Mouse (Mus musculus) limb, embryonic 13.5 days (tissue): ENCODE measurements at regions not wholly inside any gene's neighbourhood (a gene's known extent, or its start where the extent isn't known, plus 50 kb on each side); places are given as distances from the start of the nearest gene placed in this dataset.

ENCODE experiments used
- ATAC-seq: fragments of 200-750 bp; cut with Nextera tagmentation; 2 replicates; pipeline ENCODE4 v1.8.0; 2017; ENCODE audit warnings: low read depth, moderate number of reproducible peaks, moderate TSS enrichment; ENCODE audit not compliant: low FRiP score
- H3K27ac ChIP-seq: fragments of 300-500 bp; sonication (generic); 2 replicates; pipeline ENCODE4 v1.5.1; 2015; ENCODE audit warnings: inconsistent platforms, mild to moderate bottlenecking, moderate library complexity
- H3K27me3 ChIP-seq: fragments of 300-500 bp; sonication (generic); 2 replicates; pipeline ENCODE4 v1.6.1; 2015; ENCODE audit warnings: mild to moderate bottlenecking, inconsistent platforms
- H3K36me3 ChIP-seq: fragments of 300-500 bp; sonication (generic); 2 replicates; pipeline ENCODE4 v1.6.1; 2015; ENCODE audit warnings: inconsistent platforms, mild to moderate bottlenecking, moderate library complexity
- H3K4me1 ChIP-seq: fragments of 300-500 bp; sonication (generic); 2 replicates; pipeline ENCODE4 v1.6.1; 2015; ENCODE audit warnings: inconsistent platforms
- H3K4me2 ChIP-seq: fragments of 300-500 bp; sonication (generic); replicated peaks from 2 replicates; pipeline ENCODE4 v1.6.1; 2015; ENCODE audit warnings: inconsistent platforms, mild to moderate bottlenecking, moderate library complexity
- H3K4me3 ChIP-seq: fragments of 300-500 bp; sonication (generic); 2 replicates; pipeline ENCODE4 v1.5.1; 2015; ENCODE audit warnings: moderate library complexity, mild to moderate bottlenecking, inconsistent platforms
- H3K9ac ChIP-seq: fragments of 300-500 bp; sonication (generic); 2 replicates; pipeline ENCODE4 v1.6.1; 2015; ENCODE audit warnings: mild to moderate bottlenecking, inconsistent platforms
- H3K9me3 ChIP-seq: fragments of 300-500 bp; sonication (generic); 2 replicates; pipeline ENCODE4 v1.6.1; 2016; ENCODE audit warnings: inconsistent platforms
- WGBS: fragments of 180-500 bp; shearing (Covaris S2); methylation state at CpG from one replicate; pipeline ENCODE4 v1.1.7; 2015; 5-methylcytosine and 5-hydroxymethylcytosine counted together

DNA sequence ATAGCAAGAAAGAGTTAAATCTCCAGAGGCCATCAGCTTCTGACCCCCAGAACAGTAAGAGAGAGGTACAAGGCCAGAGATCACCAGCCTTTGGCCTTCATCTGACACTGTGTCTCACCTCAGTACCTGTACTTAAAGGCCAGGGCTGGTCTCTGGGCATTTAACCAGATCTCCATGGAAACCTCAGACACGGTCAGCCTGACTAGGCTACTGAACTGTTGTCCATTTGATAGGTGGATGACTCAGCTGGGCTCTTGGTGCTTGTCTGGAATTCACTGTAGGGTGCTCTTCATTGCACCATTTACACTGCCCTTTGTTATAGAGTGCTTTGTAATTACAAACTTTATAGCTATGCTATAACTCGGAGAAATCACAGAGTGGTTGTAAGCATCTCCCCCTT is 335.1 kb upstream of the Camk1g start:
- H3K27ac ChIP-seq = no peak overlapping the region
- 34% methylated on average over 2 of the region's 2 CpGs for WGBS
- no peak overlapping the region for H3K4me3 ChIP-seq
- no peak overlapping the region for H3K9ac ChIP-seq
- H3K4me2 ChIP-seq = no peak overlapping the region
- H3K27me3 ChIP-seq = no peaks in the 10 kb centered on the region
- no peak for ATAC-seq
- H3K36me3 ChIP-seq = no peaks in the 10 kb centered on the region
- H3K9me3 ChIP-seq = no peaks in the 10 kb centered on the region
- peaks cover 4% of the 10 kb centered on the region; the same call in 1 of the 2 replicates for H3K4me1 ChIP-seq

DNA sequence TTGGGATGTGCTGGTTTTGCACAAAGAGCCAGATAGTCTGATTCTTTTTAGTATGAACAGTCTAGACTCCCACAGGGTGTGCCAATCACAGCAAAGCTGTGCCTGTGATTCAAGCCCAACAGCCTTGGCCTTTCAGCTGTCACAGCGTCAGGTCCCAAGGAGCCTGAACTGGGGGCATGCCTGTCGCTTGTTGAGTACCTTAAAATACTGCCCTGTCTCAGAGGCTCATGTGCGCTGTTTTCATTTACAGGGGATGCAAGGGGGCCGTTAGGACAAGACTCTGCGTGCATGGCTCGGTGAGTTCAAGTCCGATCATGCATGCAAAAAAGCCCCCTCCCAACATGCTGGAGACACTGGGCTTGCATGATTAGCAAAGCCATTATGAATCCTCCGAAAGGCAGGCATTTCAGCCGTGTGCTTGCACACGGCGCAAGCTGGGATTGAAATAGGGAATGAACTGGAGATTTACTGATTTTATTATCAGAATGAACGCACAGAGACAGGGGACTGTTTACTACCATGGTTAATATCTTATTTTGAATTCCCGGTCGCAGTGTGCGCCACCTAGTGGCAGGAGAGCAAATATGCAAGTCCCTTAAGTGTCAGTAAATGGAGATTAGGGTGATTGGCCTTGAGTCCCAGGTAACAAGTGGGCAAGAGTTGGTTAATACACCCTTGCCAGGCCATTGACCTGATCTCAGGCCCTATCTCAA is 332.8 kb upstream of the Camk1g start:
- 32% methylated on average over 15 of the region's 15 CpGs for WGBS
- no peak for ATAC-seq
- H3K4me3 ChIP-seq = no peak overlapping the region
- H3K9ac ChIP-seq = no peak overlapping the region
- H3K36me3 ChIP-seq = no peaks in the 10 kb centered on the region
- H3K9me3 ChIP-seq = no peaks in the 10 kb centered on the region
- H3K27ac ChIP-seq = no peak overlapping the region
- H3K27me3 ChIP-seq = no peaks in the 10 kb centered on the region; the same call in 1 of the 2 replicates
- H3K4me1 ChIP-seq = peaks cover 4% of the 10 kb centered on the region; the same call in 1 of the 2 replicates
- peak overlapping the region; percentile 49 for H3K4me2 ChIP-seq

DNA sequence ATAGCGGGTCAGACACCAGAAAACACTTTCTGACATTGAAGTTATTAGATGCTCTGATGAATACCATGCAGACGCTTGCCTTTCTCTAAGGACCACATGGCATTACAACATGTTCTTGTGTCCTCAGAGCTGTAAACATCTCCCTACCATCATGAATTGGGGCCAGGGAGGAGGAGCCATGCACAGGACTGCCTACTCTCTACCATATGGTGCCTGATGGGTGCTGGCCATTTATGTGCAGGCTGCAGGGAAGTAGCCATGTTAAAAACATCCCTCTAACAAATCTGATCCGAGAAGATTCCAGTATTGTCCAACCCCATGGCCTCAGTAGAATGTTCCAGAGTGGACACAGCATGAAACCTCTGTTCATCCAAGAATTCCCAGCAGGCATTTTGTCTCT is 330.1 kb upstream of the Camk1g start:
- H3K4me1 ChIP-seq = peaks cover 4% of the 10 kb centered on the region; the same call in 1 of the 2 replicates
- H3K27me3 ChIP-seq = no peaks in the 10 kb centered on the region; the same call in 1 of the 2 replicates
- H3K4me2 ChIP-seq = no peak overlapping the region
- no peak for ATAC-seq
- H3K27ac ChIP-seq = no peak overlapping the region
- H3K9me3 ChIP-seq = no peaks in the 10 kb centered on the region
- WGBS = 74% methylated on average over 3 of the region's 3 CpGs
- no peaks in the 10 kb centered on the region for H3K36me3 ChIP-seq
- no peak overlapping the region for H3K9ac ChIP-seq
- no peak overlapping the region for H3K4me3 ChIP-seq

DNA sequence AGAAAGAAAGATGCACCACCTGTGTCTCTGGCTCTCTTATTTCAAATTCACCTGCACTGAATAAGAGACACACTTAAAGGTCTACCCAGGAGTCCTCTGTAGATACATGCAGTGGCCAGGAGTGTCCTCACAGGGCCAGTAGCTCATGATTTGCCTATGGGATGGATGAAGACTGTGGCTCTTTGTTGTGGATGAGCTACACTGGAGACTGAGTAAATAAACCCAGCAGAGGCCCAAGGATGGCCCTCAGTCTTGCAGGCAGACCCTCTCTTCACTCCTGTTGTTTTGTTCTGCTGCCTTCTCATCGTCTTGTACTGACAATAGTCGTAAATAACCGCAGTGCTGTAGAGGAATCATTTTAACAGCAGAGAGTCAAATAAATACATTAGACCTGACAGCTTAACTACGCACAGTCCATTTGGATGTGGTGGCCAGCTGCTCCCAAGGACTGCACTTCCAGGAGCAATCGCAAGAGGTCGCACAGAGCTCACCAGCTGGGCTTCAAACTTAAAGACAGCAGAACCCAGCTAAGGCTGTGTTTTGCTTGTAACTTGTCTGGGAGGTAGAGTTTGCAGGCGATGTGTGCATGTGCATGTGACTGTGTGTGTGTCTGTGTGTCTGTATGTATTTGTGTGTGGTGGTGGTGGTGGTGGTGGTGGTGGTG is 328.6 kb upstream of the Camk1g start:
- no peaks in the 10 kb centered on the region for H3K36me3 ChIP-seq
- 8% methylated on average over 7 of the region's 7 CpGs for WGBS
- H3K9me3 ChIP-seq = no peaks in the 10 kb centered on the region
- H3K9ac ChIP-seq = no peak overlapping the region
- H3K4me1 ChIP-seq = peaks cover 4% of the 10 kb centered on the region; the same call in 1 of the 2 replicates
- peak; percentile 77 for ATAC-seq
- no peaks in the 10 kb centered on the region; the same call in 1 of the 2 replicates for H3K27me3 ChIP-seq
- H3K4me3 ChIP-seq = no peak overlapping the region
- no peak overlapping the region for H3K27ac ChIP-seq
- H3K4me2 ChIP-seq = no peak overlapping the region

DNA sequence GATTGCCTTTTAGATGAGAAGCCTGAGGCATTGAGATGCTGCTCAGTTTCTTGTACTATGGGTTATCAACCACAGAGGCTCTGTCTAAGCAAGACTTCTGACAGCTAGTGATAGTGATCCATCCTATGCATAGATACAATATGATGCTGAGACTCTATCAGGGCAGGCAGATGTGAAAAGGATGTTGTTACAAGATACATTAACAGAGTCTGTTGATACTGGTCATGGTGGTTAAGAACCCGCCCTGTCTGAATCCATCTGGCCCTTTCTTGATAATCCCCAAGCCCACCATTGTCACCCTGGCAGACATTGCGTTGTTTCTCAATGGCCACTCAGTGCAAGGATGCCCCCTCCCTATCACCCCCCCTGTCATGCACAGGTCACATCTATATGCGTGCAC is 327.8 kb upstream of the Camk1g start:
- WGBS = 87% methylated on average over 3 of the region's 3 CpGs
- H3K9ac ChIP-seq = no peak overlapping the region
- H3K4me1 ChIP-seq = peaks cover 2% of the 10 kb centered on the region; the same call in 1 of the 2 replicates
- no peaks in the 10 kb centered on the region for H3K9me3 ChIP-seq
- ATAC-seq = no peak
- H3K27ac ChIP-seq = no peak overlapping the region
- no peaks in the 10 kb centered on the region; the same call in 1 of the 2 replicates for H3K27me3 ChIP-seq
- H3K4me3 ChIP-seq = no peak overlapping the region
- no peaks in the 10 kb centered on the region for H3K36me3 ChIP-seq
- no peak overlapping the region for H3K4me2 ChIP-seq

DNA sequence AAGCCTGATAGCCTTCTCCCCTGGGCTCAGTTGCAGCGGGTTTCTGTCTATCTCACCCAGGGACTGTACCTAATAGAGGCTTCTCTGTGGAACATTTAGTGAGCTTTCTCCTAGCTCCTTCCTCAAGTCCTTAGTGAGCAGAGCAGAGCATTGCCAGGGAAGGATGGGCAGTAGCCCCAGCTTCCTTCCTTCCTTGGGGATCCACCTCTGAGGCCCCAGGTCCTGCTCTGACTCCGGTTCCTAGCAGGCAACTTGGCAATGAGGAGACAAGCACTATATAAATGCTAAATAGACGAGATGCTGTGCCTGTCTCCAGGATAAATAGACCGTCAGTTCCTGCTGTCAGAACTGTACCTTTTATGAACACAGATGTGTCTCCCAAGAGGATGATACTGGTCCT is 326.9 kb upstream of the Camk1g start:
- no peak overlapping the region for H3K4me2 ChIP-seq
- no peaks in the 10 kb centered on the region; the same call in 1 of the 2 replicates for H3K27me3 ChIP-seq
- 57% methylated on average over 4 of the region's 4 CpGs for WGBS
- no peaks in the 10 kb centered on the region for H3K4me1 ChIP-seq
- H3K9ac ChIP-seq = no peak overlapping the region
- no peaks in the 10 kb centered on the region for H3K36me3 ChIP-seq
- ATAC-seq = no peak
- H3K9me3 ChIP-seq = no peaks in the 10 kb centered on the region
- H3K4me3 ChIP-seq = no peak overlapping the region
- no peak overlapping the region for H3K27ac ChIP-seq

DNA sequence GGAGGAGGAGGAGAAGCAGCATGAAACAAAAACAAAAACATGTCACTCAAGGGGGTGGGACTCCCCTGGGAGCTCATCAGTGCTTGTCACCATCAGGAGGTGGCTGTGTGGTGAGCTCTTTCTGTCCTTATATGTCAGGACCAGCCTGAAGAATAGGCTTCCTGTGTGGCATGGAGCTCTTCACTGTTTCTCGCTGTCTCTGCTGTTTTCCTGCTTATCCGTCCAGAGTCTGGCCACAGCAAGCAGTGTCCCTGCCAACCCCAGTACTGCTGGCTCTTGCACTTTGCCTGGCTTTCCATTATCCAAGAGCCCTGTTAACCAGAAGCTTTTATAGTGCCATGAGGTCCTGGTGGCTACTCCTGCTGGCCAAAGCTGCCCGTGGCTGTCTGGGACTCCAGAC is 322.9 kb upstream of the Camk1g start:
- Histone ChIP-seq H3K36me3 (no peaks in the 10 kb centered on the region), H3K9me3 (no peaks in the 10 kb centered on the region), H3K27ac (no peak overlapping the region), H3K4me3 (no peak overlapping the region), H3K9ac (no peak overlapping the region), H3K4me2 (no peak overlapping the region), H3K27me3 (no peaks in the 10 kb centered on the region), H3K4me1 (no peaks in the 10 kb centered on the region)
- ATAC-seq = no peak
- WGBS = 34% methylated on average over 3 of the region's 3 CpGs

DNA sequence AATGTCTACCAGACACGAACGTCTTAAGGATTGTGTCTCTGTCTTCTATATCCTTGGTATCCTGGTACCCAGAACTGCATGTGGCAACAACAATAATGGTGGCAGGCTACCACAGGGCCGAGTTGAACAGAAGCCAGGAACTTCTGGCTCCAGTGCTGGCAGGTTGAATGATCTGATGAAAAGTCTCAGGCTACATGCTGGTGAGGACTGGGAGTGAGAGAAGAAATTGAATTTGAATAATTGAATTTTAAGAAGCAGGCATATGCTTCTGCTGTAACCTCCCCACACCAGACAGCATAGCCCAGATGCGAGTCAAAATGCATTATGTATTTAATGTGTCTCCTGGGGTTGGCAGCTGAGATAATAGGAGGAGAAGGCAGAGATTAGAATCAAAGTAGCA is 319.5 kb upstream of the Camk1g start:
- H3K9me3 ChIP-seq = no peaks in the 10 kb centered on the region
- H3K27me3 ChIP-seq = no peaks in the 10 kb centered on the region
- no peaks in the 10 kb centered on the region for H3K36me3 ChIP-seq
- ATAC-seq = no peak
- no peak overlapping the region for H3K9ac ChIP-seq
- no peaks in the 10 kb centered on the region for H3K4me1 ChIP-seq
- no peak overlapping the region for H3K4me3 ChIP-seq
- 69% methylated on average over 4 of the region's 4 CpGs for WGBS
- H3K4me2 ChIP-seq = no peak overlapping the region
- H3K27ac ChIP-seq = no peak overlapping the region

DNA sequence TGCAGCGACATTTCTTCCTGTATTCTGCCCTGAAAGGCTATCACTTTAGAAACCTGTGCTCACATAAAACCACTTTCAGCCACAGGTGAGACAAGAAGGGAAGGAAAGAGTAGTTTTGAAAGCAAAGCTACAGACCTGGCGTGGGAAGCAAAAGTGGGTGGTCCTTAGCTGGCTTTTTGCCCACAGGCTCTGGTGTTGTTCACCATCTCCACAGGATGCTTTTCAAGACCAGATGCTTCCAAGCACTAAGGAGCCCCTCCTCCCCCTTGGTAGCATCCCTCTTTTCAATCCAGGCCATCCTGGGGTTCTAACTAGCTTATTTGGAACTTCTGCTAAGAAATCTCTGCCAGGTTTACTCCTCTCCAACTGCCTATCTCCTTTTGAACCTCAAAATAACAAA is 312.8 kb upstream of the Camk1g start:
- Histone ChIP-seq H3K4me1 (0 out of 2 replicates have a peak, but pooled peaks cover 6% of the 10 kb centered on the region), H3K36me3 (no peaks in the 10 kb centered on the region), H3K4me2 (no peak overlapping the region), H3K27ac (no peak overlapping the region), H3K9me3 (no peaks in the 10 kb centered on the region), H3K4me3 (no peak overlapping the region), H3K9ac (no peak overlapping the region), H3K27me3 (no peaks in the 10 kb centered on the region)
- 40% methylated on average over 2 of the region's 2 CpGs for WGBS
- ATAC-seq = no peak

DNA sequence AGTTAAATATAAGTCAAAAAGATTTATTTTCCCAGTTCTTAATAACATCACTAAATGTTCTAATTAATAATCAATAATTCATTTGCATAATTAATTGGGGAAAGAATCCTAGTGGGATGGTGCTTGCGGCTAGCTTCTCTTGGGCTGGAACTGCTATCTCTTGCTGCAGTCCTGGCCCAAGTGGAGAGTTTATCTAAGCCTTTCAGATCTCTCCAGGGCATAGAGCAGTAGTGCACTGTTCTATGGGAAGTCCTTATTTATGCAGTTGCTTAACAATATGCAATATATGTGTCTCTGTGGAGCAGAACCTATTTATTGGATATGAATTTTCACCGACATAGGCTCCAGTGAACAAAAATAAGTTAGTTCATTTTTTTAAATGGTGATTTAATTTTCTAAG is 308.4 kb upstream of the Camk1g start:
- H3K36me3 ChIP-seq = no peaks in the 10 kb centered on the region
- H3K4me2 ChIP-seq = no peak overlapping the region
- no peaks in the 10 kb centered on the region for H3K9me3 ChIP-seq
- no peak overlapping the region for H3K4me3 ChIP-seq
- H3K4me1 ChIP-seq = 0 out of 2 replicates have a peak, but pooled peaks cover 6% of the 10 kb centered on the region
- H3K27ac ChIP-seq = no peak overlapping the region
- 90% methylated on average over 2 of the region's 2 CpGs for WGBS
- no peaks in the 10 kb centered on the region for H3K27me3 ChIP-seq
- ATAC-seq = no peak
- no peak overlapping the region for H3K9ac ChIP-seq

DNA sequence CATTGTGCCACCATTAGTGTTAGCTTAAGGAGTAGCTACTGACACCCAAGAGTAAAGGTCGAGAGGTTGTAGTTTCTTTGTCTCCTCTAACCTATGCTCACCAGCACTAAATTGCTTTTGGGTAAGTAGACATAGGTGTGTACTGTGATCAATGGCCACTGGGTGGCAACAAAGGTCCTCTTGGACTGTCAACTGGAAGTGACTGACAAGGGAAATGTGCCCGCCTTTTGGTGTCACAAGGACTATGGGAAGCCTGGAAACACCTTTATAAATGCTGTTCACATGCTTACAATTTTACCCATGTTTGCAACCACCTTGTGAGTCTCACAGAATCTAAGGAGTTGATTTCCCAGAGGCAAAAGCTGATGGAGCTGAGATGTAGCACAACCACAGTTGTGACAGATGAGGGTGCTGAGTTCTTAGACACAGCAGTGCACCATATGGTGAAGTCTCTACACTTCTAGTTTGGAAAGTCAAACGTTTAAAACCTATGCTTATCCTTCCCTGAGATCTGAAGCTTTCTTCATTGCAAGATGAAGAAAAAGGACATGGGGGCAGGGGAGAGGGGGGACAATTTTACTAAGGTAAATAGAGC is 303.2 kb upstream of the Camk1g start:
- no peak for ATAC-seq
- WGBS = 32% methylated on average over 3 of the region's 3 CpGs
- no peak overlapping the region for H3K4me2 ChIP-seq

DNA sequence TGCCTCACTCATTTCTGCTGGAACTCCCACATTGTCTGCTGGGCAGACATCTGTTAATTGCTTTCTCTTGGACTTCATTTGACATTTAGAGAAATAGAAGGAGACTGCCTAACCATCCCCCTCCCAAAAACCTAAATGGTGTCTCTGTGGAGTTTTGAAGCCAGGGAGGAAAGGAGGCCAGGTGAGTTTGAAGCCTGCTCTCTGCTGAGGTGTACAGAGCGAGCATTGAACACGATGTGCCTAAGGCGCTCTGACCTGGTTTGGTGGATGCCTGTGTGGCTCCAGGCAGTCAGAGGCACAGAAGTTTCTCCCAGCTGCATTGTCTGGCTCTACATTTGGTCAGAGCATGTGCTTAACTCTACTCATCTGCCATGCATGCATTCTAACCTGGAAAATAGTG is 302.6 kb upstream of the Camk1g start:
- Histone ChIP-seq H3K4me3 (no peak overlapping the region), H3K4me1 (no peaks in the 10 kb centered on the region), H3K9ac (no peak overlapping the region), H3K27me3 (no peaks in the 10 kb centered on the region), H3K27ac (no peak overlapping the region), H3K9me3 (no peaks in the 10 kb centered on the region), H3K4me2 (no peak overlapping the region), H3K36me3 (no peaks in the 10 kb centered on the region)
- WGBS = 64% methylated on average over 3 of the region's 3 CpGs
- ATAC-seq = no peak

More for the DNA sequence above, 303.2 kb upstream of the Camk1g start:
- H3K36me3 ChIP-seq = no peaks in the 10 kb centered on the region
- no peak overlapping the region for H3K27ac ChIP-seq
- no peaks in the 10 kb centered on the region for H3K4me1 ChIP-seq
- no peak overlapping the region for H3K4me3 ChIP-seq
- no peaks in the 10 kb centered on the region for H3K9me3 ChIP-seq
- no peaks in the 10 kb centered on the region for H3K27me3 ChIP-seq
- no peak overlapping the region for H3K9ac ChIP-seq
